In genomic region chr9:65676358-65677118, GRCm38 (mm10) we compare ENCODE assay signal across 8 mouse cellular contexts. TPM values are rescaled to one million over a fixed set of nuclear protein-coding genes. Genes with fewer than 3 reads are reported as not detected.
DNase-seq lines count a peak whose midpoint lies in the region; ATAC-seq and TF ChIP-seq lines count a peak whose summit lies in the region.

No protein-coding gene starts in this region.

- TF ChIP-seq CTCF in kidney, postnatal 0 days (IDR thresholded peaks at IDR 0.05; ENCODE audit: low read depth) = peak; percentile 19; the same call in 1 of the 2 replicates

- peak; percentile 96 to 97 for DNase-seq in B cell, adult 2 months
- DNase-seq in brain, adult 2 months (ENCODE audit: low read depth, low spot score) = peak; percentile 97
- peak; percentile 98 for DNase-seq in kidney, postnatal 0 days (ENCODE audit: low spot score)
- peak; percentile 99 for DNase-seq in liver, embryonic 11.5 days (ENCODE audit: low spot score)
- DNase-seq in naive thymus-derived CD4-positive, alpha-beta T cell, adult 2 months (ENCODE audit: low read depth) = peak; percentile 94

- H3K27me3 ChIP-seq in heart, embryonic 12.5 days (replicated peaks) = no peaks in the 10 kb centered on the region
- no peaks in the 10 kb centered on the region for H3K27me3 ChIP-seq in kidney, postnatal 0 days (ENCODE audit: insufficient read depth, low read length)
- H3K27me3 ChIP-seq in liver, embryonic 11.5 days (replicated peaks; ENCODE audit: control insufficient read depth, insufficient read depth, low read length) = no peaks in the 10 kb centered on the region
- no peaks in the 10 kb centered on the region for H3K27me3 ChIP-seq in stomach, embryonic 14.5 days (ENCODE audit: control insufficient read depth, insufficient read depth, low read length)

- peak overlapping the region; percentile 79 for H3K4me2 ChIP-seq in heart, embryonic 12.5 days
- H3K4me2 ChIP-seq in kidney, postnatal 0 days (ENCODE audit: low read length) = peak overlapping the region; percentile 90
- peak overlapping the region; percentile 83 for H3K4me2 ChIP-seq in liver, embryonic 11.5 days
- peak overlapping the region; percentile 94 for H3K4me2 ChIP-seq in stomach, embryonic 14.5 days (replicated peaks; ENCODE audit: low read depth, low read length)

- ATAC-seq in erythroblast, adult 5-6 weeks (replicated peaks; ENCODE audit: low FRiP score, poor library complexity, severe bottlenecking) = peak; percentile 98
- peak; percentile 96 for ATAC-seq in heart, embryonic 12.5 days (ENCODE audit: insufficient number of reproducible peaks, low FRiP score)
- ATAC-seq in kidney, postnatal 0 days (replicated peaks; ENCODE audit: low FRiP score, low read depth) = peak; percentile 95
- peak; percentile 98 for ATAC-seq in liver, embryonic 11.5 days (replicated peaks; ENCODE audit: low FRiP score)
- ATAC-seq in stomach, embryonic 14.5 days (ENCODE audit: insufficient number of reproducible peaks, insufficient read depth, low FRiP score, low read depth) = peak; percentile 95

- peaks cover 66% of the 10 kb centered on the region for H3K4me1 ChIP-seq in heart, embryonic 12.5 days (replicated peaks)
- peaks cover 28% of the 10 kb centered on the region for H3K4me1 ChIP-seq in kidney, postnatal 0 days (replicated peaks; ENCODE audit: insufficient read depth, low read length)
- peaks cover 47% of the 10 kb centered on the region for H3K4me1 ChIP-seq in liver, embryonic 11.5 days (replicated peaks; ENCODE audit: control insufficient read depth, insufficient read depth, low read length)
- peaks cover 50% of the 10 kb centered on the region for H3K4me1 ChIP-seq in stomach, embryonic 14.5 days (ENCODE audit: control insufficient read depth, insufficient read depth, low read length)

- H3K9me3 ChIP-seq in heart, embryonic 12.5 days (replicated peaks) = no peaks in the 10 kb centered on the region
- H3K9me3 ChIP-seq in kidney, postnatal 0 days (replicated peaks; ENCODE audit: low read length) = no peaks in the 10 kb centered on the region
- H3K9me3 ChIP-seq in liver, embryonic 11.5 days (ENCODE audit: control insufficient read depth, low read length) = no peaks in the 10 kb centered on the region
- H3K9me3 ChIP-seq in stomach, embryonic 14.5 days (ENCODE audit: control insufficient read depth, low read depth, low read length) = no peaks in the 10 kb centered on the region

- peak overlapping the region; percentile 79 for H3K27ac ChIP-seq in heart, embryonic 12.5 days (ENCODE audit: poor library complexity, severe bottlenecking)
- peak overlapping the region; percentile 60 for H3K27ac ChIP-seq in kidney, postnatal 0 days
- no peak overlapping the region for H3K27ac ChIP-seq in liver, embryonic 11.5 days (ENCODE audit: low read depth, low read length)
- H3K27ac ChIP-seq in stomach, embryonic 14.5 days (ENCODE audit: low read length) = peak overlapping the region; percentile 58; the same call in 1 of the 2 replicates

- H3K9ac ChIP-seq in heart, embryonic 12.5 days = peak overlapping the region; percentile 91
- H3K9ac ChIP-seq in kidney, postnatal 0 days (ENCODE audit: low read depth, low read length) = peak overlapping the region; percentile 82
- H3K9ac ChIP-seq in liver, embryonic 11.5 days (ENCODE audit: low read depth, low read length) = peak overlapping the region; percentile 78
- H3K9ac ChIP-seq in stomach, embryonic 14.5 days (replicated peaks; ENCODE audit: low read depth, low read length) = peak overlapping the region; percentile 62

- H3K36me3 ChIP-seq in heart, embryonic 12.5 days = no peaks in the 10 kb centered on the region
- no peaks in the 10 kb centered on the region for H3K36me3 ChIP-seq in kidney, postnatal 0 days (ENCODE audit: insufficient read depth, low read length)
- no peaks in the 10 kb centered on the region for H3K36me3 ChIP-seq in liver, embryonic 11.5 days (ENCODE audit: control insufficient read depth, insufficient read depth, low read length)
- no peaks in the 10 kb centered on the region for H3K36me3 ChIP-seq in stomach, embryonic 14.5 days (ENCODE audit: control insufficient read depth, insufficient read depth, low read length)

- under 1% methylated on average over 49 of the region's 51 CpGs for WGBS in heart, embryonic 12.5 days
- WGBS in kidney, postnatal 0 days = under 1% methylated on average over 44 of the region's 51 CpGs
- 0% methylated on average over 50 of the region's 51 CpGs for WGBS in liver, embryonic 11.5 days
- under 1% methylated on average over 47 of the region's 51 CpGs for WGBS in stomach, embryonic 14.5 days

- peak overlapping the region; percentile 82 for H3K4me3 ChIP-seq in heart, embryonic 12.5 days
- peak overlapping the region; percentile 77 for H3K4me3 ChIP-seq in kidney, postnatal 0 days (replicated peaks; ENCODE audit: low read depth, low read length)
- H3K4me3 ChIP-seq in liver, embryonic 11.5 days (ENCODE audit: low read depth, low read length) = peak overlapping the region; percentile 80
- H3K4me3 ChIP-seq in stomach, embryonic 14.5 days (ENCODE audit: low read depth, low read length) = peak overlapping the region; percentile 57

RNA-seq across cellular contexts. Expression of gene Oaz2, which starts 8.7 kb away (rescaled TPM):
- 8.3 and 9.0 TPM in 2 replicates for total RNA-seq in erythroblast, adult 5-6 weeks (2015; ENCODE audit: low replicate concordance)
- total RNA-seq in erythroblast, adult 5-6 weeks (2017; ENCODE audit: low replicate concordance) = 16.3 and 17.7 TPM in 2 replicates
- 239 and 245 TPM in 2 replicates for polyA plus RNA-seq in heart, embryonic 12.5 days (2016; fragmentation: Nextera tagmentation; extraction: Ambion mirVana)
- 299 and 305 TPM in 2 replicates for polyA plus RNA-seq in kidney, postnatal 0 days (2015; fragmentation: Nextera tagmentation; extraction: Ambion mirVana)
- polyA plus RNA-seq in liver, embryonic 11.5 days (2014; fragmentation: Nextera tagmentation; extraction: Ambion mirVana) = 119 and 123 TPM in 2 replicates
- polyA plus RNA-seq in stomach, embryonic 14.5 days (2014; fragmentation: Nextera tagmentation; extraction: Ambion mirVana) = 182 and 190 TPM in 2 replicates

RNA-seq across cellular contexts. Expression of gene Rbpms2, which starts 47.1 kb away (rescaled TPM):
- 0.84 TPM in 1 of 2 replicates, not detected in the other for total RNA-seq in erythroblast, adult 5-6 weeks (2015; ENCODE audit: low replicate concordance)
- total RNA-seq in erythroblast, adult 5-6 weeks (2017; ENCODE audit: low replicate concordance) = 0.17 TPM in 1 of 2 replicates, not detected in the other
- polyA plus RNA-seq in heart, embryonic 12.5 days (2016; fragmentation: Nextera tagmentation; extraction: Ambion mirVana) = 132 and 135 TPM in 2 replicates
- polyA plus RNA-seq in kidney, postnatal 0 days (2015; fragmentation: Nextera tagmentation; extraction: Ambion mirVana) = 38.6 and 39.2 TPM in 2 replicates
- polyA plus RNA-seq in liver, embryonic 11.5 days (2014; fragmentation: Nextera tagmentation; extraction: Ambion mirVana) = 34.8 and 36.5 TPM in 2 replicates
- polyA plus RNA-seq in stomach, embryonic 14.5 days (2014; fragmentation: Nextera tagmentation; extraction: Ambion mirVana) = 28.2 and 32.5 TPM in 2 replicates
